Mouse (Mus musculus): ENCODE results near the gene Cfc1.
"Not testable (repeated sequence)": the region's sequence is repeated elsewhere in the genome, so short reads cannot be mapped to it uniquely, and the experiment has no call there.

GRCm38 (mm10) chr1:34517297-34517696 is 18.2 kb upstream of the Cfc1 start:
- TF ChIP-seq SIN3A (IDR thresholded peaks at IDR 0.05; ENCODE audit: low read length); POLR2A (IDR thresholded peaks at IDR 0.05; ENCODE audit: control insufficient read depth in 1 of 2, insufficient read depth in 1 of 2, low read depth in 1 of 2, low read length in 2 of 2, poor library complexity in 1 of 2); MAZ (IDR thresholded peaks at IDR 0.05; ENCODE audit: low read depth, low read length); CTCF (IDR thresholded peaks at IDR 0.05 in 2 of 3, conservative IDR thresholded peaks at IDR 0.05 in 1 of 3; ENCODE audit: control insufficient read depth in 1 of 3, insufficient read depth in 1 of 3, low read depth in 2 of 3, low read length in 3 of 3, poor library complexity in 1 of 3, severe bottlenecking in 1 of 3); TAL1 (IDR thresholded peaks at IDR 0.05; ENCODE audit: low read length); ETS1 (IDR thresholded peaks at IDR 0.05; ENCODE audit: low read depth, low read length): not testable (repeated sequence)
